Mouse (Mus musculus): ENCODE measurements around the gene Pkp3. TPM values are rescaled to one million over a fixed set of nuclear protein-coding genes. Genes with fewer than 3 reads are reported as not detected.

Gene Pkp3
- polyA plus RNA-seq, 1 experiment from 2014 or later, result 0.84 TPM

Other genes with a start within 250 kb of the Pkp3 start
- 0.38 TPM in 1 of 2 replicates, not detected in the other for gene Urah, start 243.2 kb upstream of the Pkp3 start, polyA plus RNA-seq (2015; fragmentation: Nextera tagmentation; extraction: Ambion mirVana)
- gene Scgb1c1, start 232.7 kb upstream of the Pkp3 start, polyA plus RNA-seq (2015; fragmentation: Nextera tagmentation; extraction: Ambion mirVana), result not detected in 2 replicates
- not detected in 2 replicates for gene Odf3, start 230.4 kb upstream of the Pkp3 start, polyA plus RNA-seq (2015; fragmentation: Nextera tagmentation; extraction: Ambion mirVana)
- gene Gm45785, start 221.9 kb upstream of the Pkp3 start, polyA plus RNA-seq (2015; fragmentation: Nextera tagmentation; extraction: Ambion mirVana), result 0.23 and 0.36 TPM in 2 replicates
- gene Ric8a, start 221.3 kb upstream of the Pkp3 start, polyA plus RNA-seq (2015; fragmentation: Nextera tagmentation; extraction: Ambion mirVana), result 110 and 111 TPM in 2 replicates
- gene Bet1l, start 220.6 kb upstream of the Pkp3 start, polyA plus RNA-seq (2015; fragmentation: Nextera tagmentation; extraction: Ambion mirVana), result 41.1 and 46.2 TPM in 2 replicates
- 279 and 282 TPM in 2 replicates for gene Psmd13, start 196.2 kb upstream of the Pkp3 start, polyA plus RNA-seq (2015; fragmentation: Nextera tagmentation; extraction: Ambion mirVana)
- gene Sirt3, start 195.9 kb upstream of the Pkp3 start, polyA plus RNA-seq (2015; fragmentation: Nextera tagmentation; extraction: Ambion mirVana), result 54.0 and 55.5 TPM in 2 replicates
- not detected in 2 replicates for gene Cox8b, start 177.8 kb upstream of the Pkp3 start, polyA plus RNA-seq (2015; fragmentation: Nextera tagmentation; extraction: Ambion mirVana)
- 0.56 and 0.63 TPM in 2 replicates for gene Nlrp6, start 157.3 kb upstream of the Pkp3 start, polyA plus RNA-seq (2015; fragmentation: Nextera tagmentation; extraction: Ambion mirVana)
- gene Pgghg, start 136.8 kb upstream of the Pkp3 start, polyA plus RNA-seq (2015; fragmentation: Nextera tagmentation; extraction: Ambion mirVana), result 6.2 and 8.4 TPM in 2 replicates
- 0.65 and 1.1 TPM in 2 replicates for gene Ifitm5, start 127.9 kb upstream of the Pkp3 start, polyA plus RNA-seq (2015; fragmentation: Nextera tagmentation; extraction: Ambion mirVana)
- not detected in 2 replicates for gene Gm45717, start 122.3 kb upstream of the Pkp3 start, polyA plus RNA-seq (2015; fragmentation: Nextera tagmentation; extraction: Ambion mirVana)
- gene Ifitm2, start 122.2 kb upstream of the Pkp3 start, polyA plus RNA-seq (2015; fragmentation: Nextera tagmentation; extraction: Ambion mirVana), result 135 and 145 TPM in 2 replicates
- 14.9 and 18.8 TPM in 2 replicates for gene Ifitm1, start 111.0 kb upstream of the Pkp3 start, polyA plus RNA-seq (2015; fragmentation: Nextera tagmentation; extraction: Ambion mirVana)
- gene Ifitm3, start 67.4 kb upstream of the Pkp3 start, polyA plus RNA-seq (2015; fragmentation: Nextera tagmentation; extraction: Ambion mirVana), result 40.9 and 59.9 TPM in 2 replicates
- 0.99 and 1.4 TPM in 2 replicates for gene Ifitm6, start 60.3 kb upstream of the Pkp3 start, polyA plus RNA-seq (2015; fragmentation: Nextera tagmentation; extraction: Ambion mirVana)
- not detected in 2 replicates for gene Gm17387, start 49.1 kb upstream of the Pkp3 start, polyA plus RNA-seq (2015; fragmentation: Nextera tagmentation; extraction: Ambion mirVana)
- gene B4galnt4, start 17.1 kb upstream of the Pkp3 start, polyA plus RNA-seq (2015; fragmentation: Nextera tagmentation; extraction: Ambion mirVana), result 59.2 and 64.1 TPM in 2 replicates
- 2.3 and 2.7 TPM in 2 replicates for gene Sigirr, start 22.4 kb downstream of the Pkp3 start, polyA plus RNA-seq (2015; fragmentation: Nextera tagmentation; extraction: Ambion mirVana)
- 0.36 and 0.42 TPM in 2 replicates for gene Ano9, start 39.6 kb downstream of the Pkp3 start, polyA plus RNA-seq (2015; fragmentation: Nextera tagmentation; extraction: Ambion mirVana)
- 83.3 and 86.2 TPM in 2 replicates for gene Ptdss2, start 44.2 kb downstream of the Pkp3 start, polyA plus RNA-seq (2015; fragmentation: Nextera tagmentation; extraction: Ambion mirVana)
- gene Rnh1, start 94.6 kb downstream of the Pkp3 start, polyA plus RNA-seq (2015; fragmentation: Nextera tagmentation; extraction: Ambion mirVana), result 40.6 and 44.4 TPM in 2 replicates
- gene Hras, start 115.8 kb downstream of the Pkp3 start, polyA plus RNA-seq (2015; fragmentation: Nextera tagmentation; extraction: Ambion mirVana), result 181 and 195 TPM in 2 replicates
- gene Lrrc56, start 115.9 kb downstream of the Pkp3 start, polyA plus RNA-seq (2015; fragmentation: Nextera tagmentation; extraction: Ambion mirVana), result 12.8 and 13.8 TPM in 2 replicates
- 0.87 and 1.4 TPM in 2 replicates for gene Lmntd2, start 135.9 kb downstream of the Pkp3 start, polyA plus RNA-seq (2015; fragmentation: Nextera tagmentation; extraction: Ambion mirVana)
- gene Rassf7, start 137.6 kb downstream of the Pkp3 start, polyA plus RNA-seq (2015; fragmentation: Nextera tagmentation; extraction: Ambion mirVana), result 24.0 and 26.3 TPM in 2 replicates
- gene Phrf1, start 150.6 kb downstream of the Pkp3 start, polyA plus RNA-seq (2015; fragmentation: Nextera tagmentation; extraction: Ambion mirVana), result 77.3 and 85.7 TPM in 2 replicates
- gene Irf7, start 188.3 kb downstream of the Pkp3 start, polyA plus RNA-seq (2015; fragmentation: Nextera tagmentation; extraction: Ambion mirVana), result 2.1 and 4.2 TPM in 2 replicates
- gene Cdhr5, start 198.6 kb downstream of the Pkp3 start, polyA plus RNA-seq (2015; fragmentation: Nextera tagmentation; extraction: Ambion mirVana), result not detected in 2 replicates
- gene Sct, start 200.9 kb downstream of the Pkp3 start, polyA plus RNA-seq (2015; fragmentation: Nextera tagmentation; extraction: Ambion mirVana), result 1.6 and 1.8 TPM in 2 replicates
- gene Drd4, start 213.8 kb downstream of the Pkp3 start, polyA plus RNA-seq (2015; fragmentation: Nextera tagmentation; extraction: Ambion mirVana), result 0.74 and 0.96 TPM in 2 replicates
- gene Deaf1, start 249.5 kb downstream of the Pkp3 start, polyA plus RNA-seq (2015; fragmentation: Nextera tagmentation; extraction: Ambion mirVana), result 224 and 234 TPM in 2 replicates
- gene Tmem80, start 249.5 kb downstream of the Pkp3 start, polyA plus RNA-seq (2015; fragmentation: Nextera tagmentation; extraction: Ambion mirVana), result 63.0 and 63.3 TPM in 2 replicates

Measured in midbrain, embryonic 15.5 days (tissue).